Mouse (Mus musculus) monocyte, adult 2 months (primary cell): ENCODE data around the gene Olfr1417.

Experiments used
- DNase-seq, 2 experiments: peaks; one replicate each; pipeline ENCODE4 v3.0.0; 2022; ENCODE audit warnings: low spot score in 2 of 2, low read depth in 1 of 2

The Olfr1417 gene

DNA sequence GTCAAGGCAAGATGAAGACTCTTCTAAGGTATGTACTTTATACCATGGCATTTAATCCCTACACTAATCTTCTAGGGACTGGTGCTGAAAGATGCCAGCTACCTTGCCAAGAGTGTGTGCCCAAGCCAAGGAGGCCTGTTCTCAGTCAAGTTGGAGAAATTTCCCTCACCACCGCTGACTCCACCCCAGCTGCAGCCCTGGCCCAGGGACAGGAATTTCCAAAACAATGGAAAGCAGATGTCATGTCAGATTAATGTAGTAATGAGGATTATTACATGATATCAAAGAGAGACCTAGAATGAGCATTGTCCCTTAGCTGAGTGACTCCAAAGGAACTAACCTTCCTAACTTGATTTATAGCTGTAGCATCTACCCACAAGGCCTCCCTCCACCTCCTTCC is 28.2 kb downstream of the Olfr1417 start:
- no peak for DNase-seq

DNA sequence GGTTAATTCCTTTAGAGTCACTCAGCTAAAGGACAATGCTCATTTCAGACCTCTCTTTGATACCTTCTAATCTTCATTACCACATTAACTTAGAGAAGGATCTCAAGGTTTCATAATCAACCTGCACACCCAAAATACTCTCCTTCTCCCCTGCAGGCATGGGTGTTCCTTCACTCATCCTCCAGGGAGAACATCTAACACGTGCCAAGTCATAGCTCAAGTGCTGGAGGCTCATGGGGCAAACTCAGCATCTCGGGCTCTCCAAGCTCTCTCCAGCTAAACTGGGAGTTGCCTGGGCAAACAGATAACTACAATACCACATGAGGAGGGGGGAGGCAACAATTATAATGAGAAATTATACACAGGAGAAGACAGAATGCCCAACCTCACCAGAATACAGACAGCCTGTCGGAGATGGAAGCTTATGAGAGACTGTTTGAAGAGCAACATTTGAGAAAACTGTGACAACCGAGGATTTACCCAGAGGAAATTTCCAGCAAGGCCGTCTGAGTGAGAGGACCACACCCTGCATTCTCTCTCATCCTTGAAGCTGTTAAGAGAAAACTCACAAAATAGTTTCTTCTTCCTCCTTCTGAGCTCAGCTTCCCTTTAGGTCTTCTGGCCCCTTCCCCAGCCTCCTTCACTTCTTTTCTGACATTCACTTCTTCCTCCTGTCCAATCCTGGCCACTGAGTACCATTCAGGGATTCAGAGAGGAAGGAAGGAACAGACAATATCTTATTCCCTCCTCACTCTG is 28.8 kb downstream of the Olfr1417 start:
- no peak for DNase-seq

DNA sequence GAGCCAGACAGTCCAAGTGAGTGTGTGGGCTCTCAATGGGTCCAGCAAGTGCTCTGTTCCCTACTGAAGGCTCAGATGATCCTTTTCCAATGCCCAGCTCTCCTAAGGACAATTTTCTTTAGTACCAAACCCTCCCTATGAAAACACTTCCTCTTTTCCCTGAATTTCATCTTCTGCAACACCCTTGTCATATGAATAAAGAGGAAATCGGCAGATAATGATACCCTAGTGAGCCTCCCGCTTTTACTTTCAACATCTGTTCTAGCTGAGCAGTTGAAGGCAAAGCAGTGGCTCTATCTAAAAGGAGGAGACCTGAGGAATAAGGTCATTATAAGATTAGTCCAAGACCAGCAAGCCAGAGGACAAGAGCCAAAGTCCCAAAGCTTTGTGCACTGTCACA is 30.6 kb downstream of the Olfr1417 start:
- no peak for DNase-seq

DNA sequence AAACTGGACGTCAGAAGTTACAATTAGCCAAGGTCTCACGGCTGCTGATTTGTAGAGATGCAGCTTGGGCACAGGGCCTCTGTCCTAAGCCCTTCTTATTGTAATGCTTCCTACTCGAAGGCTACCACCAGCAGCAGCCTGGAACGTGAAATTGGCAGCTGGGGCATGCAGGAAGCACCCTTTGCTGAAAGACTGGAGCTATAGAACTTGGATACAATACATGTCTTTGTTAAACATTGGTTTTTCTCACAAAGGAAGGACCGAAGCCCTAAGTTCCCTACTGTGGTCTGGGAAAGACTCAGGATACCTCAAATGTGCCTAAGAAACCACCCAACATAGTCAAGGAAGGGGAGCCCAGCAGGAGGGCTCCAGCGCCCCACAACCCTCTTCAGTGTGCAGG is 31.2 kb downstream of the Olfr1417 start:
- no peak for DNase-seq

DNA sequence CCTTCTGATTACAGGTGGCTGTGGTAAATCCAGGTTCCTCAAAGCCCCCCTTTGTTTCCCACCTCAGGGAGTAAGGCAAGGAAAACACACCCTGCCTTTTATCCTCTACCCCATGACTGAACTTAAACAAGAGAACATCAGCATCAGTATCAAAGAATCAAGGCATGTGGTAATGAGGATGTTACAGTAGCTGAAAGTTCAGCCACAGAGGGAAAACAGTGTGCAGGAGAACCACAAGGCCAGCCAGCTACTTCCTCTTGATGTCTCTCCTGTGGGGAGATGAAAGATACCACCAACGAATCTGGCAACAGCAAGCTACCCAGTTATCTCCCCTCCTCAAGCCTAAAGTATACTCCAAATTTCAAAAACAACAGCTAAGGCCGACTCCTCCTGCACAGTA is 31.8 kb downstream of the Olfr1417 start:
- no peak for DNase-seq

DNA sequence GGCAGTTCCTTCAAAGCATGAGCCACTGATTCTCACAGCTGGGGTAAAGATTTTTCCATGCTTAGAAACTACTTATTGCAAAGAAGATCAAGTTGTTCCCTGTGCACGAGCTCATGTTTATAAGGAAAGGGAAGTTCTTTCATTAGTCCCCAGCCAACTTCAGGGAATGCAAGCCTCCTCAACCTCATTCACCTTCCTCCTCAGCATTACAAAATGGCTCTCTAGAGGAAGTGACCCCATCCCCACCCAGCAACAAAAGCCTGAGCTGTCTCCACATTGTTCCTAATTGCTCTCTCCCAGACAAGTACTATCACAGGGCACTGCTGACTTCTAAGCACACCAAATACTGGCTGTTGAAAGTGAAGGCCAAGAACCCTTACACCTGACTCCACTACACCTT is 34.6 kb downstream of the Olfr1417 start:
- DNase-seq: peak in 1 of 2 experiments; percentile 16

DNA sequence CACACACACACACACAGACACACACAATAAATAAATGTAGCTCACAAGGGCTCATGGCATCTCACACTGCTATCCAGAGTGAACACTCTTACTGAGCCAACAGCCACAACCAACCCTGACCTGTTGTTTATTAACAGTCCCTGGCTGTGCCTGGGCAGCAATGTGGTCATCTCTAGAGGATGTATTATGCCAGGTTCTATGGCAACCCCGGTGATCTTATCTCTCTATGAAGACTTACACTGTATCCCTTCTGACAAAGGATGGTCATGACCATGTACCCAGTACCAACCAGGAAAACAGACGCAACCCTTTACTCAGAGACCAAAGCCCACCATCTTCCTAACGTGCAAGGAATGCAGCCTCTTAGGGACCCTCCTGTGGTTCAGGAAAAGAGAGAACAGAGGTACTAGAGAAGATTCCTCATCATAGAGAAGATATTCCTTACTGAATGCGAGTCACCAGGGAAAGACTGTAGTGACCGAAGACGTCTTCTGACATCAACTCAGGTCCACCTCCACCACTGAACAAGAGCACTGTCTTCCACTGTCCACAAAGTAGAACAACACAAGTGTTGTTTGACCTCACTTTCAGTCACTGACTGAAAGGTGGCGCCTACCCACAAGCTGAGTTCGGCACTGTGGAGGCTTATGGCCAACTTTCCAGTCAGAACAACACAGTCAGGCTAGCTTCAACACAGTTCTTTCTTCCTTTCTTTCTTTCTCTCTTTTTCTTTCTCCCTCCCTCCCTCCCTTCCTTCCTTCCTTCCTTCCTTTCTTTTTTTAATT is 38.3 kb downstream of the Olfr1417 start:
- no peak for DNase-seq

DNA sequence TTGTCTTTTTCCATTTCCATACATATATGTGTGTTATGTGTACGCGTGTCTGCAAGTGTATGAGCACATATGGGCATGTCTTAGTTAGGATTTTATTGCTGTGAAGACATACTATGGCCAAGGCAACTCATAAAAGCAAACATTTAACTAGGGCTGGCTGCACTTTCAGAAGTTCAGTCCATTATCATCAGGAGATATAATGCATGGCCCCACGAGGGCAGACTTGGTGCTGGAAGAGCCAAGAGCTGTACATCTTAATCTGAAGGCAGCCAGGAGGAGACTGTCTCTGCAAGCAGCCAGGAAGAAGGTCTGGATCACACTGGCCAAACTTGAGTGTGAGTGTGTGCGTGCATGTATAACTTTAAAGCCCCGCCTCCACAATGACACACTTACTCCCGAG is 44.6 kb downstream of the Olfr1417 start:
- no peak for DNase-seq

DNA sequence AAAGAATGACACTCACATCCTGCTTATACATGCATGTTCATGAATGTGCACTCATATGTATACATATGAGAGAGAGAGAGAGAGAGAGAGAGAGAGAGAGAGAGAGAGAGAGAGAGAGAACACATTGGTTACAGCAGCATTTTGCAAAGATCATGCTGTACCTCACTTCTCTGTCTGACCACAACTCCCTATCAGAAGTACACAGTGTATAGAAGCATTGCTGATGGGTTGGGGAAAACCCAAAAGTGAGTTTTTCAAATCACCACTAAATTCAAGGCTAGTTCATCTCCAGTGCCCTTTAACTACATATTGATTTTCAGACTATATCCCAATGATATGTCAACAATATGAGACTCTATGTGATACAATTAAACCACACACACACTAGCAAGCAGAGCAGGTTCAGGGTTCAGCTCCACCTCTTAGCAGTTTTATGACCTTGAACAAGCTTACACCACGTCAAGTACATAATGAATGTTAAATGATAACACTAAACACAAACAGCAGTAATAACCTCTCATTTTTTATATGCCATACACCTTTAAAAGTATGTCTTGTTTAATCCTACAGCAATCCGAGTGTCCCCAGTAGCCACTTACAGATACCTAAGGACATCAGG is 45.2 kb downstream of the Olfr1417 start:
- DNase-seq: no peak

DNA sequence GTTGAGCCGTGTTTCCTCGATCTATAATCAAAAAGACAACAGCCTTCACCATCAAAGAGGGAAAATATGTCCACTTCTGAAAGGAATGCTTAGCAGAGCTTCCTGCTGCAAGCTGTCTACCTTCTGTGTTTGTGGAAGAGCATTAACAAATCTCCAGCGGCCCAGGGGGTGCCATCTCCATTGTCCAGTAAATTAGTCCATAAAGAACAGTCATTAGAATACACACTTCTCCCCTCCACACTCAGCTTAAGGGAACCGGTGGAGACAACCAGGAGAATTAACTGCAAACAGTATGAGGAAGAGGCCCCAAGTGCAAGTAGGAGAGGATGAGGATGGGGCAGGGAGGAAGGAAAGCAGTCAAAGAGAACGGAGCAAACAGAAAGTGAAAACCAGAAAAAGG is 47.2 kb downstream of the Olfr1417 start:
- DNase-seq: no peak

DNA sequence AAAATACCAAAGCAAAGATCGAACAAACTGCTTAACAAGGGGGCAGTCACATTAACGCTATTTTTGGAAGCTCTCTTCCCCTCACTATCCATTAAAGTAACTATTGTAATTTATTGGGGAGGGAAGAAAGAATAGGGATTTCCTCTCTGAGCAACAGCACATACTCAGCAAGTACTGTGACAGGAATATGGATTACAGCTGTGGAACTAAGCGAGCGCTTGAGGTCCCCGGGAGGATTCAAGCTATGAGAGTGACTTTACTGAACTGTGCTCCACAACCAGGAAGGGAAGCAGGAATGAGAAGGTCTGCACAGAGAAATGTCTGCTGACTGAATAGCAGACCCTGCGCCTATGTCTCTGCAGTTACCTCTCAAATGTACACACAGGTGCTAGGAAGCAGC is 50.1 kb downstream of the Olfr1417 start:
- no peak for DNase-seq

DNA sequence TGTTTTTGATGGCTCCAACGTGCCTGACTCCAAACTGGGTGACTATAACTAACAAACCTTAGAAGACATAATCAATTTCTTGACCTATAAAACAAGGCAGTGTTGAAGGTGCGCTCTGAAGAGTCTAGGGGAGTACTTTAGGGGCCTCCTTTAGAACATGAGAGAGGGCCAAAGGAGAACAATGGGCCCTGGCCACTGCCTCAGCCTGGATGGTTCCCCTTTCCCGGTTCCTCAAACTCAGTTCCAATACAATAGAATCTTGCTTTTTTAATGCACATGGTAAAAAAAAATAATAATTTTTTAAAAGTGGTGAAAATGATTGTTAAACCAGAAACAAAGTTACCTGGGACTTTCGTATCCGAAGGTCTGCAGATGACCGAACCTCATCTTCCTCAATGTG is 51.2 kb downstream of the Olfr1417 start:
- no peak for DNase-seq

DNA sequence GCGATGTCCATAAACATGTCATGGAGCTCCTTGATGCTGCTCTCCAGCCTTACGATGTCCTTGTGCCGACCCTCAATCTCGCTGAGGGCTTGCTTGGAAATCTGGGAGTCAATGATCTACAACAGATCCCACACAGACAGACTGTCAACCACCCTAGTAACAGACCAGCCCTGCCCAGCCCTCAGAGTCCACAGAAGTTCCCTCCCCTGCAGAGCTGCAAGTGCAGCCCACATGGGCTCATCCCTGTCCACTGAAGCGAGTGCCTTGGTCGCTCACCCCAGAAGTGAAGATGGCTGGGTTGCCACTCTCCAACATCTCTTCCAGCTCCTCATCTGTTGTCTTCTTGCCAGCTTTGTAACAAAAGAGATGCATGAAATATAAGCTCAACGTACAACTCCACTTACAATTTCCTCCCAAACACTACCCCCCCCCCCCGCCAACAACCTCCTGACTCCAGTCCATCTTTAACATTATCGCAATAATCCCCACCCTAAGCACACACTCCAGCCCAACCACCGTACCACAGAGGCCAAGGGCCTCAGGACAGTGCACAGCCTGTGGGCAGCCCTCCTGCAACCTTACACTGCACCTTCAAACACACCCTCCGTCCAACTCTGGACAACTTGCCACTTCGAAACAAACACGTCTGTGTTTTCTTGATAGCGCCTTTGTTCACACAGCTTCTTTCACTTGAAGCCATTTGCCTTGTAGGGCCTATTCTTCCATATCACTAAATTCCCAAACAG is 53.4 kb downstream of the Olfr1417 start:
- no peak for DNase-seq

DNA sequence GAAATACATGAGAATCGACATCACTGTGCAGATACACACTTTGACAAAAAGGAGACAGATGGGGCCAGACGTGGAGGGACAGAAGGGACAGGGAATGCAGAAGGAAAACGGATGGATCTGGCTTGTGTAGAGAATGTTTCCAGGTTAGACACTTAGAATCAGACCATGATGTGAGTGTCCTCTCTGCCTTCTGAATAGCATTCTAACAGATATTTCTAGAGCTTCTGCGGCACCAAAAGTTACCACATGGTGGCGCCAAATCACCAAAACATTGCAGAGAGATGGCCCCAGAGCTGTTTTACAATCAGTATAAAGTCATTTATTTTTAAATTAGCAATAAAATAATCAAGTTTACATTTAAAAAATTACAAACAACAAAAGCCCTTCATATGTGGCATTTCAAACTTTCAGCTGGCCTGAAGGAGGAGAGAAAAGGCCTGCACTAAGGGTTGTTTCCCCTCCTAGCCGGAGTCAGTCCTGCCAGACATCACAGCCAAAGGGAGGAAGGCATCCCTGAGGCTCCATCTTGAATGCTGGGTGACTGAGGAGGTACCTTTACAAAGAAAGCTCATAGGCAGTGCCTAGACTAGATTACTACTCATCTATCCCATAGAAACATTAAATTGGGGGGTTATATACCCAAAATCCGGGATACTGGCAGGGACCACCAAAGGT is 61.7 kb downstream of the Olfr1417 start:
- DNase-seq: peak in 1 of 2 experiments; percentile 32
